Mouse (Mus musculus) c-Kit-negative CD71-positive TER-119-positive erythroid progenitor cells, embryonic 14.5 days (primary cell): Measurements from ENCODE around the gene Ssu72.
"Not testable (repeated sequence)": the region's sequence is repeated elsewhere in the genome, so short reads cannot be mapped to it uniquely, and the experiment has no call there.

Experiments used
- DNase-seq: peaks from one replicate; pipeline ENCODE4 v3.0.0-alpha.2; 2013; ENCODE audit warnings: low read depth, low spot score

Gene Ssu72

DNA sequence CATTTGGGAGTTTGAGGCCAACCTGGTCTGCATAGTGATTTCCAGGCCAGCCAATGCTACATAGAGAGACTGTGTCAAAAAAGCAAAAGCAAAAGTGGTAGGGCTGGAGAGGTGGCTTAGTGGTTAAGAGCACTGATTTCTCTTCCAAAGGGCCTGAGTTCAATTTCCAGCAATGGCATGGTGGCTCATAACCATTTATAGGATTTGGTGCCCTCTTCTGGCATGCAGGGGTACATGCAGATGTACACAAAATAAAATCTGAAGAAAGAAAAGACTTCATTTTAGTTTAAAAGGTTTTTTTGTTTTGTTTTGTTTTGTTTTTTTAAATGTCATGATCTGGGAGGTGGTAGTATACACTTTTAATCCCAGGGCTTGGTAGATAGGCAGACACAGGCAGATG, 4.2 kb upstream of the Ssu72 start:
- no peak for DNase-seq

DNA sequence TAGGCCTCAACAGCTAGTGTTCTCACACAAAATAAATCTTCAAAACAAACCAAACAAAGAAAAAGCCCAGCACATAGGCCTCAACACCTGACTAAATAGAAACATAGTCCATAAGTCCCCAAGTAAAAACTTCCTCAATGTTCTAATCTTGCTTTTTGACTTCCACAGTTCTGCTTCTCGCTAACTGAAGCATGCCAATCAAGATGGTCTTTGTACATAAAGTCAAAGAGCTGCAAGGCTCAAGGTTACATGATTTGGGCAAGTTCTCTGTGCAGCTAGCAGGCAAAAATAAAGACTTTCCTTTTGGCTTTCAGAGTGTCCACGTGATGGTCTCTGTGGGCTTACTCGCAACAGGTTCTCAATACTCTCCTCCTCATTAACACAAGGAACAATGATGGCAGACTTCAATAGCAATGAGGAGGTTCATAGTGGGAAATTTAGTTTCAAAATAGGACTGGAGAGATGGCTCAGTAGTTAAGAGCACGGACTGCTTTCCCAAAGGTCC, 1.1 kb upstream of the Ssu72 start:
- no peak for DNase-seq

DNA sequence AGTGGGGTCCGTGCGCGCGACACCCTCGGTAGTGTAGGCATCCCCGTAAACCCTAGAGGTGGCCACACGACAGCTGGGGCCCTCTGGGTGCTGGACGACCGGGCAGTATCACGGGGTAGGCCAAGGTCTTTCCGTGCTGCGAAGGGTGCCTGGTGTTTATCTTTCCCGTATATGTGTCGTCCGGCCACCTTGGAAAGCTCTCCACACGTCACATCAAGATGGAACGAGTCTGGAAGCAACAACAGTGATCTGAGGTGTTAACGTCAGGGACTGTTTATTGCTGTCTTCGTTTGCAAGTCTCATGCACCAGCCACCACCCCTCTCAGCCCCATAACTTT, 961 bp downstream of the Ssu72 start:
- no peak for DNase-seq

DNA sequence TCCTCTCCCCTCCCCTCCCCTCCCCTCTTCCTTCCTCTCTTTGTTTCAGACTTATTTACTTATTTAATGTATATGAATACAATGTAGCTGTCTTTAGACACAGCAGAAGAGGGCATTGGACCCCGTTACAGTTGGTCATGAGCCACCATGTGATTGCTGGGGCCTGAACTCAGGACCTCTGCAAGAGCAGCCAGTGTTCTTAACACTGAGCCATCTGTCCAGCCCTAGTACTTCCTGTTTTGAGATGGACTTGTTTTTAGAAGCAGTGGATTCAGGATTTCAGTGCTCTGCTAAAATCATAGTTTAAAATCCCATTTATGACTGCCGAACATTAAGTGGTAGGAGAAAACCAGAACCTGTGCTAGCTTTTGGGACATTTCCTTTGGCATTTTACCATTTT, 4.0 kb downstream of the Ssu72 start:
- DNase-seq = no peak

DNA sequence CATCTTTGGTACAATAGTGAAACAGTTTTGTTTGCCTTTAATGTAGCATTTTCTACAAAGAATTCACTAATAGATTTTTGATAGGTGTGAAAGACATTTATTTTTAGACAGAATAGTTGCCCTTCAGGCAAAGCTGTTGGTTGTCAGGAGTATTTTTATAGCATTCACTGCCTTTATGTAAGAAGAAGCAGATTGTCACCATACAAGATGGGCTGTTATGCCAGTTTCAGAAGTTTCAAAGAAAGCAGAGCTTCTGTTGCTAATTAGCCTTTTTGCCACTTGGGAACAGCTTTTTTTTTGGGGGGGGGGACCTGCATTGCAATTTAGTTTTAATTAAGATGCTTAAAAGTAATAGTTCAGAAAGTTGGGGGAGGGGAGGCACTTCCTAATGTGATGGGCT, 4.4 kb downstream of the Ssu72 start:
- no peak for DNase-seq

DNA sequence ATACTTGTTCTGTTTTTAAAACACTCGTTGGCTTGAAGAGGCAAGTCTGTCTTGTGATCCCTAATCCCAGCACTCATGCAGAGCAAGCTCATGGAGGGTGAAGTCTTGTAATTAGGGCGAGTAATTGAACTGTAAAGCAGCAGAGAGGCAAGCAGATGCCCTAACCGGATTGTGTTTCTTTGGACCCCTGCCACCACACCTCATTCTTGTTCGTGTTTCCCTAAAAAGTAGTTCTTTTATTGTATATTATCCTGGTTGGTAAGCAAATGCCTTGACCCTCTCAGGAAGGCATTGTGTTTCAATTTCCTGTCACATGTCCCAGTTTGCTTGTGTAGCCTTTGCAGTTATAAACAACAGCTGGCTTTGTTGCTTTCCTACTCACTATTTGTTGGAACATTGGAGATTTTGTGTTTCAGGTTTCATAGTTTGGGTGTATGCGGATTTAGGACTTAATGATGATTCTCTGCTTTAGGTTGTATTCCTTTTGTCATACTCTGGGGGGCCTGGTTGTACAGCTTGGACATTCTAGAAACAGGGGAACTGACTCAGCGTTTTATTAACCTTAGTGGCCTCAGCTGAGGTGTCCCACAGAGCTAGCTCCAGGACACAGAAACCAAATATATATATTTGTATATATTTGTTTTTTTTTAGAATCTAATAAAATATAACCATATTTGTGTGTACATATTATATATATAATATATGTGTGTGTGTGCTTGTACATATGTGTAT, 6.1 kb downstream of the Ssu72 start:
- DNase-seq = no peak

DNA sequence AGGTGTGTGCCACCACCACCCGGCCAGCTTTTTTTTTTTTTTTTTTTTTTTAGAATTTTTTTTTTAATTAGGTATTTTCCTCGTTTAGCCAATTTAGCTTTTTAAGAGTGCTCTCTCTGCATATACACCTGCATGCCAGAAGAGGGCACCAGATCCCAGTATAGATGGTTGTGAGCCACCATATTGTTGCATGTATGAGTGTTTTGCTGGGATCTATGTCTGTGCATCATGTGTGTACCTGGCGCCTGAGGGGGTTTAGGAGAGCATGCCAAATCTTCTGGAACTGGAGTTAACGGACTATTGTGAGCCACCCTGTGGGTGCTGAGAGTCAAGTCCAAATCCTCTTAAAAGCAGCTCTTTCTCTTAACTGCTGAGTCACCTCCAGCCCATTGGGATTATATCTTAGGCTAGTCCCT, 17.1 kb downstream of the Ssu72 start:
- DNase-seq = peak; percentile 20

DNA sequence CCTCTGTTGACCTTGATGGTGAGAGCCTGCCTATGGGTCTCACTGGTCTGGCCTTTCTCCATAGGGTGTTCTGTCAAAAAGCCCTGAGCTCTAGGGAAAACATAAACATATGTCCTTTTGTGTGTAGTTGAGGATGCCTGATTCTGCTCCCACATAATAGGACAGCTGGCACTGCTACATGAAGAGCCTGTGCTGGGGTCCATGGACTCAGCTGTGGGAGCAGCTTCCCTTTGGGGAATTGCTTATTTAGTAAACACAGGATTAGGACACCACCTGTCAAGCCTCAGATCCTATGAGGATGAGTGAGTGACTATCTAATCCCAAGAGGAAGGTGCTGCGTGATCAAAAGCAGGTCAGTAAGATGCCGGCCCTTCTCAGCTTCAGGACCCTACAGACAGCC, 23.4 kb downstream of the Ssu72 start:
- DNase-seq = no peak

DNA sequence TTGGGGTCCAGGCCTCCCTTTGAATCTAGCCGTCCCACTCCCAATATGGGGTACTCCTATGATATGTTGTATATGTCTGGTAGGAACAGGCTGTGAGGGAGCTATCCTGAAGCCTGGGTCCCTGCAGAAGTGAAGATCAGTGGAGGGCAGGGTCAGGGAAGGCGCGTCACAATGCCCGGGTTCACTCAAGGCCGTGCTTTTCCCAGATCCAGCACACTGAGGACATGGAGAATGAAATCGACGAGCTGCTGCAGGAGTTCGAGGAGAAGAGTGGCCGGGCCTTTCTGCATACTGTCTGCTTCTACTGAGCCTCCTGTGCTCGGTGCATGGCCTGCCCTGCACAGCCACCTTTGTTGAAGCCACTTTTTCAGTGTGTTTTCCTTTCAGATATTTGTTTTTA, 28.7 kb downstream of the Ssu72 start:
- DNase-seq = no peak

DNA sequence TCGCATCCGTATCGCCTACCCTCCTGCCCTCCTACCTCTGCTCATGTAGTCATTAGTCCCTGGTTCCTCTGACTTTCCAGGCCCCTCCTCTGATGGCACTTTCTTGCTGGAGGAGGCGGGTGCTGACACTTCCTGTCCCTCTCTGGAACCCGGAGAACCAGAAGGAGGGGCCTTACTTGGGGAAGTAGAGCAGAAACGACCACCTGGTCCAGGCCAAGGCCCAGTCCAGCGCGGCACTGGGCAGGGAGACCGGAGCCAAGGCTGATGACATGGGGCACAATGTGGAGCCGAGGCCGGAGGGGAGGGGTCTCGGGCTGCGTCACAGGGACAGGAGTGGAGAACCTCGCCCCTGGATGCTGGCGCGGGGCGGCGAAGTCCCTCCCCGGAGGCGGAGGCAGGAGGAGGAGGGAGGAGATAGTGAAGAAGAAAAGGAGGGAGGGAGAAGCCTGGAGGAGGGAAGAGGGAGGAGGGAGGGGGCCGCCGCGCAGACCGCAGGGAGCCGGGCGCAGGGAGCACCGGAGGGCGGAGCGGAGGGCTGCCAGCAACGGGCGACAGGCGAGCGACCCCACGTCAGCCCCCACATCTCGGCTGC, 29.8 kb downstream of the Ssu72 start, which contains the start of gene Tmem240:
Tmem240 (plus strand) TSS at position 451 of the 592 bp plus-strand sequence.
- DNase-seq = peak; percentile 21

DNA sequence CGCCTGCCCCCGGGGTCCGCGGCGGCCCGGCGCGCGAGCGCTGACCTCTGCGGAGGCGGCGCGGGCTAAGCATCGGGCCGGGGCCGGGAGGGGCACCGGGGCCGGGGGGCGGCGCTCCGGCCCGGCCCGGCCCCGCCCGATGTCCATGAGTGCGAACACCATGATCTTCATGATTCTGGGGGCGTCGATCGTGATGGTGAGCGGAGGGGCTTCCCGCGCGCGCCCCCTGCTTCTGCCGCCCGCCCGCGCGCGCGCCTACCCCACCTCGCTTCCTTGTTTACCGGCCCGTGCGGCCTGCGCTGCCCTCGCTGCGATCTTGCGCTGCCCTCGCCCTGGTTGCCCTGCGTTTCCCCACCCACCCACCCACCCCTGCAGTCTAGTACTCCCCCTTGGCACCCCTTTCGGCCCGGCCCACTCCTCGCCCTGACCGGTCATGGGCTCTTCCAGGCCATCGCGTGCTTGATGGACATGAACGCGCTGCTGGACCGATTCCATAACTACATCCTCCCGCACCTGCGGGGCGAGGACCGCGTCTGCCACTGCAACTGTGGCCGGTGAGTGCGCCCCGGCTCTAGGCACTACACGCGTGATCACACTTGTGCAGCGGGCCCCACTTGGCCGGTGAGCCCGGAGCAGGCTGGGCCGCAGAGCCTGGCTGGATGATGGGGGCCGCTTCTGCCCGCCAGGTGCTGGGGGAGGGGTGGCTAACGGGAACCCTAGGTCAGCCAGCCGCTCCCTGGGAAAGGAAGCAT, 30.5 kb downstream of the Ssu72 start:
- DNase-seq = no peak

DNA sequence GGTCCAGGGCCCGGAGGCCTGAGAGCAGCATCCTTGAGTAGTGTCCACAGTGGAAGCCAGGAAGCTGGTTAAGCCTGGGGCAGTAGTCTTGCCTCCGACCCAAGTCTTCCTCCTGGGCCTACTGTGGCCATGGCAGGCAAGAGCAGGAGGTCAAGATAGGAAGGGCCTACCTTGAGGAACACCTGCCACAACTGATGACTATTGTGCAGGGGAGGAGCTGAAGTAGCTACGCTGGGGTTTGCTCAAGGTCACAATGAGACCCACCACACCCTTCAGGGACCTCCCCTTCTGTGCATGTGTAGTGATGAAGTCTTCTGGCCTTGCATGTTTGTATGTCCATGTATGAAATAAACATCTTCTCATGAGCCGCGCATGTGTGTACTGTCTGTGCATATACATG, 31.2 kb downstream of the Ssu72 start:
- DNase-seq = no peak

DNA sequence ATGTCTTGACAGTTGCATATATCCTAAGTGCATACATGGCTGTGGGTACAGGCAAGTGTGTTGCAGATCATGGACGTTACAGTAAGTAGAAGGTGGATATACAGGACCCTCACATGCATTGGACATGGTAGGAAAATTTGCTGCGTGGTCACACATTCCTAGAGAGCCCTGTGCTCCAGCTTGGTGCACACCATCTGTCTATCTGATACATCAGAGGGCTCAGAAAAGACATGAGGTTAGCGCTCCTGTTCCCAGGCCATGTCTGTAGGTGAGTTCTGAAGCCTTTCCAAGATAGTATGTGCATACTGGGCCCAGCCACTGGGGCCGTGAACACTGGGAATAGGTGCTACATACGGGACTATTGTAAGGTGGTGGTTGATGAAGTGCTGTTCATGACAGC, 31.8 kb downstream of the Ssu72 start:
- DNase-seq = no peak

DNA sequence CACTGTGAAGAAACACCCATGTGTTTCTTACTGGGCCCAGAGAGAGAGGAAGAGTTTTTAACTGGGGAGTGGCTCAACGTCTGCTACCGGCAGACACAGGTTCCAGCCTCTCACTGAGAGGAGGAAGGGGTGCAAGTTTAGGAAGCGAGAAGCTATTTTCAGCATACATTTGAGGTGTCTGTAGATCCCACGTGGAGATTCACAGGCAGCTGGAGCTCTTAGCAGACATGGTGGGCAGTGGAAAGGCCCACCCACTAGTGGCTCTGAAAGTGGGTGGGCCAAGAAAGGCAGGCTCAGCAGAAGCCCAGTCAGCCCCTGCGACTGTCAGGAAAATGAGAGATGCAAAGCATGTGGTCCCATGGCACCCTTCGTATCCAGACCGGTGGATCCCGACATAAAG, 33.7 kb downstream of the Ssu72 start:
- no peak for DNase-seq

DNA sequence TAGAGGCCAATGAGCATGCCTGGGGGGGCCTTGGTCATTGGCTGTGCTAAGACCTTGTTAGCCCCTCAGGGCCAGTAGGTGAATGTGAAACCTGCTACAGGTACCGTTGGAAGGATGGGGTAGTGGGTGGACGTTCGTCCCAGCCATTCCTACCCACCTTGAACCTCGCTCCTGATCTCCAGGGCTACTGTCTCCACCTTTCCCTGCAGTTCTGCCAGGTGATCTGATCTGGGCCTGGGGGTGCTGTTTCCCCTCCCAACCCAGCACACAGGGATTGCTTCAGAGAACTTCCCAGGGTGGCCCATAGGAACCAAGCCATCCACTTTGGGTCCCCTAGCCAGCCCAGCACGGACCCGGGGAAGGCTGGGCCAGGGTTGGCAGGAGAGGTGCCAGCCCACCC, 34.6 kb downstream of the Ssu72 start:
- no peak for DNase-seq

DNA sequence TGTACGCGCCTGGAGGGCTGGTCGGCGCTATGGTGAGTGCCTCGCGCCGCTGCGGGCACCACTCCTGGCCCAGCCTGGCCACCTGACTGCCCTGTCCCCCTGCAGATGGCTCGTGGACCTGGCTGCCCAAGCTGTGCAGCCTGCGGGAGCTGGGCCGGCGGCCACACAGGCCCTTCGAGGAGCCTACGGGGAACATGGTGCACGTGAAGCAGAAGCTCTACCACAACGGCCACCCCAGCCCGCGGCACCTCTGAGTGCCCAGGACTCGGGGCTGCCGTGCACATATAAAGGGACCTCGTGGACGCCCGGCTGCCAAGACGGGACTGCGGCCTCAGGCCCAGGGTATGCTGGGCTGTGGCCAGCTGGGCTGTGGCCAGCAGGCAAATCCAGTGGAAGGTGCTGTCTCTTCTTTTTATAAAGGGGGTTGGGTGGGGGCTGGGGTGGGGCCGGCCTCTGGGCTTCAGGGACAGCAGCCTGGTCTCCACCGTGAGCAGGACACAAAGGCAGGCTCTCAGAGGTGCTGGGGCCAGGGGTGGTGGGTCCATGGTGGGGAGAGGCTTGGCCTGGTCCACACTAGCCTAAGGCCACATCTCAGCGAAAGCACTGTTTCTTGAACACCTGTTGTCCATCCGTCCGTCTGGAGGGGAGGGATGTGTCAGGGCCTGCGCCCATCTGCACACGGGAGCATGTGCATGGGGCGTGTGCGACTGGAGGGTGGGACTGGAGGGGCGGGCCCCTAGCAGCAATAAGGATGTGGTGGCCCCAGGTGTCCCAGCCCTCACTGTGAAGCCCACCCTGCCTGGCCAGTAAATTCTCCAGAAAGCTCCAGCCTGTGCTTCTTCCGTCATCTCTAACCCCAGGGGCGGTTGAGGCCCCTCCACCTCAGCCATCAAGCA, 35.4 kb downstream of the Ssu72 start:
- no peak for DNase-seq

DNA sequence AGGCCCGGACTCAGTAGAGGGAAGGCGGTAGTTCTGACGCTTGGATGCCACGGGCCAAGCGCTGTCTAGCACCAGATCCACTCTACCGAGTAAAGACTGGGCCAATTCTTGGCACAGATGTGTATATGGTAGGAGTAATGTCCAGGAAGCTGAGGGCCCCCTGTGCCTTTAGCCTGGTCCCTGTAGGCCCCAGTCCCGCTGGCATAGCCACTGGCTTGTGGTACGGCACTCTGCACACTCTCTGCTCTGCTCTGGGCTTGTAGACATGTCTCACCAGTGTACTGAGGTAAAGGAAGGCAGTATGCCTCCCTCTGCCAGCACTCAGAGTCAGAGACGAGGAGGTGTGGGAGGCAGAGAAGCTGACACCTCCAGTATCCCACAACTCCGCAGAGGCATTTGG, 36.1 kb downstream of the Ssu72 start:
- not testable (repeated sequence) for DNase-seq

DNA sequence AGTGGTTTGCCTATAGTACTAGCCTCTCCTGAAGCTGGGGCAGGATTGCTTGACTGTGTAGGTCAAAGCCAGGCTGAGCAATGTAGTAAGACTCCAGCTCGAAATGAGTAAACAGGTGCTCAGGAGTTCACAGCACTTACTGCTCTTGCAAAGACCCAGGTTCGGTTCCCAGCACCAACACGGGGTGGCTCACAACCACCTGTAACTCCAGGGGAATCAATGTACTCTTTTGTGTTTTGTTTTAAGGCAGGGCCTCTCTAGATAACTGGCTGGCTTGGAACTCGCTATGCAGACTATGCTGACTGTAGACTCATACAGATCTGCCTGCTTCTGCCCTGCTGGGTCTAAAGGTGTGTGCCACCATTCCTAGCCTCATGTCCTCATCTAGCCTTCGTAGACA, 38.1 kb downstream of the Ssu72 start:
- no peak for DNase-seq

DNA sequence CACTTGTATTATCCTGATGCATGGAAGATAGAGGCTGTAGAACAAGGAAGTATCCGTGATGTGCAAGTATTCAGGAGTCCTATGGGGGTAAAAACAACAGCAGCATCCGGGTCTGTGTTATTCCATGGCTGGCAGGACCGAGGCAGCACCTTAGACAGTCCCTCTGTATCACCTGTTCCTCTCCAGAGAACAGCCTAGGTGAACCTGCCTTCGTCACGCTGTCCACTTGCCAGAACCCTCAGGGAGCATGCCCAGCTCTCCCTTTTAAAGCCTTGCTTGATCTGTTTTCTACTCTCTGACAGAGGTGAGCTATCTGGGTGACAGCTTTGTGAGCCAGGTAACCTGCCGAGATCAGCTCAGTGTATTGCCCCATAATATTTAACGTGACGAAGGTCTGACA, 39.9 kb downstream of the Ssu72 start:
- DNase-seq = no peak

DNA sequence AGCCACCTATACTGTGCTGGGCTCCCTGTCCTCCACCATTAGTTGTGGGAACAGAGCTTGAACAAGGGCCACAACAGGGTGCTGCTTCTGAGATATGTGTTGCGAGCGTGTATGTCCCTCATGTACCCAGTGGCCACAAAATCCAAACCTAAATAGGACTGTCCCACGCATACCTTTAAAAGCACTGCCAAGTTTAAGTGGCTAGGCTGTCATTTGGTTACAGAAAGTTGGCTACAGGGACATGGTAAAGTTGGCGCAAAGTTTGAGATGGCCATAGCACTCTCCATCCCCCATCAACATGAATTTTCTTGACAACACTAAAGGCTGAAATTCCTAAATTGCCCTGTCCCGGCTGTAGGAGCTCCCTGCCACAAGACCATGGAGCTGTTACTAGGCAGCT, 40.5 kb downstream of the Ssu72 start:
- no peak for DNase-seq

DNA sequence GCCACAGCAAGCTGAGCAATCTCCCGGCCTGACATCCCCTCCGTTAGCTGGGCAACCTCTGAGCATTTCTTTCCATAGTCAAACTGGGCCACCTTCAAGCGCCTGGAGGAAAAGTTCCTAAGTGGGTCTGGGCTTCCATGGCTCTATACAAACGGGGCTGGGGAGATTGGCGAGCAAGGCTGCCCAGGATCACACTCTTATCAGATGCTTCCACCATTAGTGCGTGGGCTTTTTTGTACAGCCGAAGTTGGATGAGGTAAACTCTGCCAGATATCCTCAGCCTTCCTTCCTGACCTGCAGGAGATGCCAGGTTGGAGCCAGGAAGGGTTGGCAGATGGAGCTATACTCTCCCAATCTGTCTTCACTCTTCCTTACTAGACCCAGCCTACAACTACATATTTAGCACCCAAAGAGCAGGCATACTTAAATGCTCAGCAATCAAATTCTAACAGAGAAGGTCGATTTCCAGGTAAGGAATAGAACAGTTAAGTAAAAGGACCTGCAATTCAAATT, 41.5 kb downstream of the Ssu72 start:
- no peak for DNase-seq
